Mouse (Mus musculus) megakaryocyte progenitor cell, adult 5-6 weeks (primary cell): ENCODE data around the gene Mok. TPM values are rescaled to one million over a fixed set of nuclear protein-coding genes. Genes with fewer than 3 reads are reported as not detected.
A peak's percentile ranks its signal among the peaks of the same experiment; 100 is the strongest.
"Not testable (repeated sequence)": the region's sequence is repeated elsewhere in the genome, so short reads cannot be mapped to it uniquely, and the experiment has no call there.

ENCODE experiments used
- ATAC-seq: replicated peaks from 2 replicates; pipeline ENCODE4 v1.8.0; 2016; ENCODE audit warnings: mild to moderate bottlenecking, moderate TSS enrichment, inconsistent platforms; ENCODE audit not compliant: poor library complexity
- total RNA-seq, 2 experiments: library from RNA; stranded (forward) in 1 of 2; stranded (reverse) in 1 of 2; fragments of 157-497, 149-512 nt in 1 of 2; fragments of 200-1000 nt in 1 of 2; gene quantifications; 2 replicates each; pipeline versions ENCODE4 v1.2.3 to v1.2.4; 2015 to 2017

The Mok gene
- total RNA-seq (2015), result 1.0 and 2.1 TPM in 2 replicates
- 2.0 and 2.2 TPM in 2 replicates for total RNA-seq (2017)

DNA sequence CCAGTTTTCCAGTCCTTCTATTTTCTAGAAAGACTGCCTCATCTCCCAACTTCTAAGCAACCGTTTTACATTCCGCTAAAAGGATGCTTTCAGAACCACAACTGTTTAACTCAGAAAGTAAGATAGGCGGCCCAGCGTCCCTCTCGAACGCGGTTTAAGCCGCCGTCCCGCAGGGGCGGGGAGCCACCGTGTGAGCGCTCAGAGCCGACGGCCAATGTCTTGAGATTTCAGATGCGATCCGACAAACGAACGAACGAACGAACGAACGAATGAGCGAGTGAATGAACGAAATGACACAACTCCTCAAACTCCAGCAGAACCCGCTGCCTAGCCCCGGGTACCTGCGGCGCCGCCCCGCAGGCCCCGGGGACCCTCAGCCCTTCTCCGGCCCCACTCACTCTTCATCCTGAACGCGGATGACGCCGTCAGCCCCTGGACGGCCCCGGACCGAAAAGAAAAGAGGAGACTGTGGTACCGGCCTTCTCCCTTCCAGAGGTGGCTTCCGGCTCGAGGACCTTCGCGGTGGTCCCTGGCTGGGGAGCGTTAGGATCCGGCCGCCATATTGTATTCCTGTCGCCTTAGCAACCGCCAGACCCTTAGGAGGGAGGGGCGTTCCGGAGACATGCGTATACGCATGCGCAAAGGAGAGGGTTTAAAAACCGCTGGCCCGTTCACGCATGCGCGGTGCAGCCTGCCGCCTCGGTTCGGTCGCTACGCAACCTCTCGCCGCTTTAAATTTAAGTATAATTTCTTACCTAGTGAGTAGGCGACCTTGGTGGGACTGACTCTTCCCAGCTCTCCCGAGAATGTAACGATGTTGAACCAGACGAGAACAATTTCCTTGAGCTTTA lies at the start of gene Mok:
Gene Mok (minus strand): TSS at position 592 of the 851 bp plus-strand sequence.
- ATAC-seq, result peak; percentile 37

GRCm38 (mm10) chr12:110889036-110890020 lies 48.6 kb upstream of the Mok start, which contains the start of the genes Cinp and Tecpr2:
Gene Cinp (minus strand): TSS chr12:110889145.
Gene Tecpr2 (plus strand): TSS chr12:110889264.
- peak; percentile 94 for ATAC-seq

GRCm38 (mm10) chr12:110888606-110889005 lies 47.9 kb upstream of the Mok start:
- peak; percentile 27 for ATAC-seq

- ATAC-seq, result peak; percentile 16; the same call in 1 of the 2 replicates
Observed at GRCm38 (mm10) chr12:110888106-110888505, 47.4 kb upstream of the Mok start.

DNA sequence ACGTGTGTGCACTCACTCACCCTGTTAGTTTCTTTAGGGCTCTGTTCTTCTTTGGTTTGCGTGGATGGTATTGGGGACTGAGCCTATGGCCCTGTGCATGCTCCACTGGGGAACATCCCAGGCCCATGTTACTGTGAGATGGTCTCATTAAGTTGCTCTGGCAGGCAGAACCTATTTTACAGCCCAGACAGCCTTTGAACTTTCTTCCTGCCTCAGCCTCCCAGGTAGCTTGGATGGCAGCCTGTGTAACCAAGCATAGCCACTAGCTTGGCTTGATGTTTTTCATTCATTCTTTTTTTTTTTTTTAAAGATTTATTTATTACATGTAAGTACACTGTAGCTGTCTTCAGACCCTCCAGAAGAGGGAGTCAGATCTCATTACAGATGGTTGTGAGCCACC lies 44.5 kb upstream of the Mok start:
- ATAC-seq, result no peak

DNA sequence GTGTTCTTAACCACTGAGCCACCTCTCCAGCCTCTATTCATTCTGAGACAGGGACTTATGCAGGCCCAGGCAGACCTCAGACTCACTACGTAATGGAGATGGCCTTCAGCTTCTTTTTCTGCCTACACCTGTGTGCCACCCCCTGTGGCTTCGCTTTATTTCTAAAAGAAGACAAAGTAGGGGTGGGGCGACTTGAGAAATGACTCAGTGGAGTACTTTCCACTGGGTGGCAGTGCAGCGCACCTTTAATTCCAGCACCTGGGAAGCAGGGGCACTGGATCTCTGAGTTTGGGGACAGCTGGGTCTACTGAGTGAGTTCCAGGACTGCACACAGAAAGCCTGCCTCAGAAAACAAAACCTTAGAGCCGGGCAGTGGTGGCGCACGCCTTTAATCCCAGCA lies 41.6 kb upstream of the Mok start:
- ATAC-seq, result 0 out of 2 replicates have a peak, but pooled peaks have one; percentile 42

- no peak for ATAC-seq
Observed at GRCm38 (mm10) chr12:110875351-110875750, 34.6 kb upstream of the Mok start.

DNA sequence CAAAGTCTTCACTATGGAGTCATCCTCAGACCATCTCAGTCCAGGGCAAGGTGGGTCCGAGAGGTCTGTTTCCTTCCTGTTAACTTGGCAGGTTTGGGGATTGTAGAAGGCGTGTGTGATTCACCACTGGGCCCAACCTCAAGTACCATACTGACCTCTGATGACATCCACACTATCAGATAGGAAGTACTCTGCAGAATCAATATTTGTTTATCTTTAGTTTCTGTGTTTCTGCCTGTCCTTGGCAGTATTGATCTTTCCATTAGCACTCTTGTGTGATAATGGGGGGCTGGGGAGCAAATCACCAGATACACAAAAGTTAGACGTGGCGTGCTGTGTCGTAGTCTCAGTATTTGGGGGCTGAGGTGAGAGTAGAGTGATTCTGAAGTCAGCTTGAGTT lies 30.5 kb upstream of the Mok start:
- ATAC-seq, result no peak

DNA sequence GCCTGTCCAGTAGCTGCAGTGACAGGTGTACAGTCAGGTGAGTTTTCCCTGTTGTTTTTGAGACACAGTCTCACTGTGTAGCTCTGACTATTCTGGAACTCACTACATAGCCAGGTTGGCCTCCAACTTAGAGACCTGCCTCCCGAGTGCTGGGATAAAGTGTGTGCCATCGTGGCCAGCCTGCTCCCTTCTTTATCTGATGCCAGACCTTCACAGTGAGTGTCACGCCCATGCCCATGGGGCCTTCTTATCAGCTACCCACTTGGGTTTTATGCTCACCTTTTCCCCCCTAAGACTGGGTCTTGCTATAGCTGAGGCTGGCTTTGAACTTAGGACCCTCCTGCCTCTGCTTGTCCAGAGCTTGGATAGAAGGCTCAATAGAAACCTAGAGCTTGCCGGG lies 29.4 kb upstream of the Mok start:
- peak; percentile 67 for ATAC-seq

DNA sequence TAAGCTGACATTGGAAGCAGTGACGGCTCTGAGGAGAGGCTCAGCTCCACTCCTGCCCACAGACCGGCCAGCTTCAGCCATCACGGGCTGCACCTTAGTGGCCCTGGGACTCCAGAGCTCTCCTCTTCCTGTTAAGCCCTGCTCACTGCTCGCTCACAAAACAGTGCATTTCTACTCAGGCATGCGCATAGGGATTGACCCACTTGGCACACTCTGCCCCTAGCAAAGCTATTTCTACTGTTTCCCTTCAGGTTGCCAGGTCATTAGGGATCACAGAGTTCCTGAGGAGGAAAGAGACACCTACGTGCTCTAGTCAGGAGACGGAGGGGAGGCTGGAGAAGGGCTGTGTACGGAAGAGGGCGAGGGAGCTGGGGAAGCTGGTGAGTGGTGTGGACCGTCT lies 25.2 kb upstream of the Mok start:
- ATAC-seq, result no peak

DNA sequence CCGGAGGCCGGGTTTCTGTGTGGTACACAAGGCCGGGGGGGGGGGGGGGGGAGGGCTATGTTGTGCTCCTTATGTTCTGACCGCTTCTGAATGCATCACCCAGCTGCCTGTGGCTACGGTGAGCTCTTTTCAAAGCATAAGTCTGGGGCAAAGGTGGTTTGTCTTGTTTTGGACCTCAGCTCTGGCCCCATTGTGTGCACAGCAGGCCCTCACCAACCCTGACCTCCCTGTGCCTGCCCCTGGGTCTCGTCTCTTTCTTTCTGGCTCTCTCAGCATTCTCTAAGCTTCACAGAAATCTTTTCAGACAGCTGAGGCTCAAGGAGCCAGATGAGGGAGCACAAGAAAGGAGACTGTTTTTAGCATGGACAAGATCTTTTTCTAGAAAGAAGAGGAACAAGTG lies 24.8 kb upstream of the Mok start:
- no peak for ATAC-seq

DNA sequence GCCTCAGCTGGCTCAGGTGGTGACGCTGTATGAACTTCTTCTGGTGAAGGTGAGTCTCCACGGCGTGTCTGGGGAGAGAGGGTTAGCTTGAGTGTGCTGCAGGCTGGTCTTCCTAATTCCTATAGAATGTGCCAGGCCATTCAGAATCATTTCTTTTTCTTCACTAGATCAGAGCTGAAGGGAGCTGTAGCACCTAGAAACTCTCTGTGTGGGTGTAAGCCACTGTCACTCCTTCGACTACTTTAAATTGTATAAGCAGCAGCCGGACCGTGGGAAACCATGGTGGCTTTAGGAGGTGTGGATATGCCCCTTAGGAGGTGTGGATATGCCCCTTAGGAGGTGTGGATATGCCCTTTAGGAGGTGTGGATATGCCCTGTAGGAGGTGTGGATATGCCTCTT lies 23.3 kb upstream of the Mok start:
- ATAC-seq, result no peak

DNA sequence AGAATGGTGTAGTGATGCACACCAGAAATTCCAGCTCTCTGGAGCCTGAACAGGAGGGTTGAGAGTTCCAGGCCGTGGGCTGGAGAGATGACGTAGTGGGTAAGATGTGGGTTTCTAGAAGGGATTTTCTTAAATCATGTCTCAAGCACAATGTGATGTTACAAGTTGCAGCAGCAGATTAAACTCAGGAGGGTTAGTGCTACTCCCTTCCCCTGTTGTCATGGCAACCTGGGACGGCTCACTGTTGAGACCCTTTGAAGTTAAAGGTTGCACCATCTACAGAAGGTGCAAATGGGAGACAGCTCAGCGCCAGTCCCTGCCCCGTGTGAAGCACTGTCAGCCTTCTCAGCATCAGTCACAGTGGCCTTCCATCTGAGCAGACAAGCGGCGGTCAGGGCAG lies 20.5 kb upstream of the Mok start:
- ATAC-seq, result no peak

DNA sequence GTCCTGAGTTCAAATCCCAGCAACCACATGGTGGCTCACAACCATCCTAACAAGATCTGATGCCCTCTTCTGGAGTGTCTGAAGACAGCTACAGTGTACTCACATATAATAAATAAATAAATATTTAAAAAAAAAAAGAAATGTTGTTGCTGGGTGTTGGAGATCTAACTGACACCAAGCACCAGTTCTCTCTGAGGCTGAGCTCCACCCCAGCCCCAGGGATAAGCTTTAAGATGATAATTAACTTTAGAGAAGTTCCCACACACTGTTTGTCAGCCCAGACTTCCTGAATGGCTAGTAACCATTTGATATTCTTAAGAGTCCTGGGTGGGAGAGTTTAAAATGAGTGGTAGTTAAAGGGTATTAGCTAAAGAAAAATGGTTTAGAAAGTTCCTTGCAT lies 19.6 kb upstream of the Mok start:
- ATAC-seq, result no peak

DNA sequence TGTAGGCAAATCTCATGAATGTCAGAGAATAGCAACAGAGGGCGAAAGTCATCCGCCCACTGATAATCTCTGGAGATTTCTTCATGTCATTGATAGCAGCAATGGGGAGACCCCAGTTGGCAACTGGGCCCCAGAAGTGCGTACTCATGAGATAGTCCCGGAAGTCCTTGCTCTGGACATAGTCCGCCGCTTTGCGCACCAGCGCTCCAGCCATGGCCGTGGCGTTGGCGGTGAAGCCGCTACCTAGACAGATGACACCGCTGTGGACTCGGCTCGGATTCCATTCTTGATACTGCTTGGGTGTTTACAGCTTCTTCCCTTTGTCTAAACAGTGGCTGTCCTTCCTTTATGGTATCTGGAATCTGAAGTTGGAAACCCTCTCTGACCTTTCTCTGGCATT lies 17.9 kb upstream of the Mok start:
- not testable (repeated sequence) for ATAC-seq

DNA sequence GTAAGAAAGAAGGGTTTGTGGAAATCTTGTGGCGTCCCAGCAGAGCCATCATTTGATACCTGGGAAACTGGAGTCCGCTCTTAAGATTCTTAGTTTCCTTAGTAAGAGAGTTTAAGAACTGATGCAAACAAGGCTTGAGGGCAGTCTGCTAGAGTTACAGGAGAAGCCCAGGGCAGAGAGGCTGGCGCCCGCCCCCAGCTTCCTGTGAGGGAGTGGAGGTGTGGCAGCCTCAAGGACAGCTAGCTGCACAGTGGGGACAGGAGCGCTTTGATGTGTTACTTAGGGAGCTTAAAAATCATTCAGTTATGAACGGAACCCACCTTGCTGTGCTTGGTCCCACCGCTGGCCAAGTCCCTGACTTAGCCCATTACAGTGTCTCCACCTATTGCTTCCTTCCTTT lies 16.5 kb upstream of the Mok start:
- ATAC-seq, result peak; percentile 53

GRCm38 (mm10) chr12:110854786-110855737 lies 14.3 kb upstream of the Mok start:
- 0 out of 2 replicates have a peak, but pooled peaks have one; percentile 4 for ATAC-seq

DNA sequence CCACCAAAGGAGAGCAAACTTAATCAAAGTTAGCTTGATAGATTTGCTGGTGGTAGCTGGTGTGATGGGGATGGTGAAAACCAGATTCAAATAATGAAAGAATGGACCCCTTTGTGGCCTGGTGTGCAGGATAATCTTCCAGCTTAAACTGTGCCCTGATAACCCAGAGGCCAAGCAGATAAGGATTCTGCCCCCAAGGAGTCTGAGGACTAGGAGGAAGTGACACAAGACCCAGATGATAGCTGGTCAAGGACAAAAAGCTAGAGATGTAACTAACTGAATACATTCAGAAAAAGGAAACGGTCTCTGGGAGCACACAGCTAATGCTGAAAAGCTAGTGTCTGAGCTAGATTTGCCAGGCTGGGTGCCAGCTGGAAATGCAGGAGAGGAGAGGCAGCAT lies 11.2 kb upstream of the Mok start:
- ATAC-seq, result no peak

- peak; percentile 55 for ATAC-seq
Observed at GRCm38 (mm10) chr12:110851414-110851813, 10.7 kb upstream of the Mok start.

- ATAC-seq, result no peak
Observed at GRCm38 (mm10) chr12:110850929-110851256, 10.2 kb upstream of the Mok start.
